Mouse (Mus musculus) cerebellum, adult 9-10 months (tissue): Measurements from ENCODE around the gene Prickle1.

Experiments used
- DNase-seq: peaks from one replicate; pipeline ENCODE4 v3.0.0; 2022

Prickle1 gene

GRCm38 (mm10) chr15:93499866-93500265, 95.8 kb downstream of the Prickle1 start:
- no peak for DNase-seq

- no peak for DNase-seq
Observed at GRCm38 (mm10) chr15:93494700-93495099, 101.0 kb downstream of the Prickle1 start.

- no peak for DNase-seq
Observed at GRCm38 (mm10) chr15:93489597-93489996, 106.1 kb downstream of the Prickle1 start.

GRCm38 (mm10) chr15:93486066-93486465, 109.6 kb downstream of the Prickle1 start:
- DNase-seq, result no peak

- no peak for DNase-seq
Observed at GRCm38 (mm10) chr15:93485252-93485651, 110.4 kb downstream of the Prickle1 start.

- no peak for DNase-seq
Observed at GRCm38 (mm10) chr15:93484261-93484710, 111.4 kb downstream of the Prickle1 start.

- DNase-seq, result no peak
Observed at GRCm38 (mm10) chr15:93481112-93481511, 114.6 kb downstream of the Prickle1 start.

GRCm38 (mm10) chr15:93479445-93479844, 116.2 kb downstream of the Prickle1 start:
- DNase-seq, result peak; percentile 6

- no peak for DNase-seq
Observed at GRCm38 (mm10) chr15:93478676-93479075, 117.0 kb downstream of the Prickle1 start.

- DNase-seq, result peak; percentile 36
Observed at GRCm38 (mm10) chr15:93477729-93478128, 118.0 kb downstream of the Prickle1 start.

- no peak for DNase-seq
Observed at GRCm38 (mm10) chr15:93475688-93476087, 120.0 kb downstream of the Prickle1 start.

- no peak for DNase-seq
Observed at GRCm38 (mm10) chr15:93474277-93474676, 121.4 kb downstream of the Prickle1 start.

GRCm38 (mm10) chr15:93472089-93472488, 123.6 kb downstream of the Prickle1 start:
- DNase-seq, result no peak

- no peak for DNase-seq
Observed at GRCm38 (mm10) chr15:93471651-93472050, 124.0 kb downstream of the Prickle1 start.

- DNase-seq, result no peak
Observed at GRCm38 (mm10) chr15:93461066-93461465, 134.6 kb downstream of the Prickle1 start.

GRCm38 (mm10) chr15:93459422-93459821, 136.3 kb downstream of the Prickle1 start:
- DNase-seq, result no peak

- DNase-seq, result no peak
Observed at GRCm38 (mm10) chr15:93456005-93456404, 139.7 kb downstream of the Prickle1 start.

- no peak for DNase-seq
Observed at GRCm38 (mm10) chr15:93453296-93453695, 142.4 kb downstream of the Prickle1 start.
